Mouse (Mus musculus) intestine, embryonic 16.5 days (tissue): ENCODE measurements at regions not wholly inside any gene's neighbourhood (a gene's known extent, or its start where the extent isn't known, plus 50 kb on each side); places are given as distances from the start of the nearest gene placed in this dataset.
A peak's percentile ranks its signal among the peaks of the same experiment; 100 is the strongest.

ENCODE experiments used
- ATAC-seq: fragments of 200-750 bp; cut with Nextera tagmentation; 2 replicates; pipeline ENCODE4 v1.8.0; 2017; ENCODE audit warnings: moderate TSS enrichment, moderate library complexity
- H3K27ac ChIP-seq: fragments of 300-500 bp; sonication (generic); 2 replicates; pipeline ENCODE4 v1.5.1; 2014; ENCODE audit warnings: mild to moderate bottlenecking, low read length
- H3K27me3 ChIP-seq: fragments of 300-500 bp; sonication (generic); replicated peaks from 2 replicates; pipeline ENCODE4 v1.6.1; 2014; ENCODE audit warnings: low read length, control low read depth, mixed read lengths; ENCODE audit not compliant: control insufficient read depth, insufficient read depth
- H3K36me3 ChIP-seq: fragments of 300-500 bp; sonication (generic); 2 replicates; pipeline ENCODE4 v1.6.1; 2014; ENCODE audit warnings: low read length, control low read depth; ENCODE audit not compliant: control insufficient read depth, insufficient read depth
- H3K4me1 ChIP-seq: fragments of 300-500 bp; sonication (generic); 2 replicates; pipeline ENCODE4 v1.6.1; 2014; ENCODE audit warnings: low read length, control low read depth, mixed read lengths; ENCODE audit not compliant: control insufficient read depth, insufficient read depth
- H3K4me2 ChIP-seq: fragments of 300-500 bp; sonication (generic); 2 replicates; pipeline ENCODE4 v1.6.1; 2014; ENCODE audit warnings: low read depth, low read length, control low read depth
- H3K4me3 ChIP-seq: fragments of 300-500 bp; sonication (generic); 2 replicates; pipeline ENCODE4 v1.5.1; 2014; ENCODE audit warnings: mild to moderate bottlenecking, low read length
- H3K9ac ChIP-seq: fragments of 300-500 bp; sonication (generic); 2 replicates; pipeline ENCODE4 v1.6.1; 2014; ENCODE audit warnings: low read depth, low read length
- H3K9me3 ChIP-seq: fragments of 300-500 bp; sonication (generic); 2 replicates; pipeline ENCODE4 v1.6.1; 2016; ENCODE audit warnings: low read length, control low read depth; ENCODE audit not compliant: control insufficient read depth
- WGBS: fragments of 180-500 bp; shearing (Covaris S2); extraction: QIAGEN DNeasy Blood & Tissue Kit; methylation state at CpG from one replicate; pipeline ENCODE4 v1.1.7; 2014; 5-methylcytosine and 5-hydroxymethylcytosine counted together

DNA sequence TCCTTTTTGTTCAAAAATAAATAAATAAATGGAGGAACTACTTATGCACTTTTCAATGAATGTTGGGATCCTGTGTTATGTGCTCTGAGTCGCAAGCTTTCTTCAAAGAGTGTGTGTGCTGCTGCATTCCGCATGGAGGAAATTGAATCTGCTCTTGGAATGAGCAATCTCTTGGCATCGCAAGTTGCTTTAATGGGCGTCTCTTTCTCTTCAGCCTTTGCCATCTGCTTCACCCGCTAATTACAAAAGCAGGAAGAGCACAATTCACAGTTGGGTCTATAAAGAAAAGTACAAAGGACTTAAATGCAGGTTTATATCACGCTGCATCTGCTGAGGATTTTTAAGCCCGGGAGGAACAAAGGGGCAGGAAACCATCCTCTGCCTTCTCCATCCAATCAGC lies 272.5 kb upstream of the Lrig3 start:
- no peak for ATAC-seq

GRCm38 (mm10) chr10:125696159-125696558 lies 269.8 kb upstream of the Lrig3 start:
- no peak overlapping the region for H3K4me2 ChIP-seq
- no peaks in the 10 kb centered on the region for H3K9me3 ChIP-seq
- no peak overlapping the region for H3K4me3 ChIP-seq
- H3K4me1 ChIP-seq, result no peaks in the 10 kb centered on the region
- H3K27me3 ChIP-seq, result no peaks in the 10 kb centered on the region
- no peak for ATAC-seq
- WGBS, result 95% methylated on average over 5 of the region's 5 CpGs
- no peaks in the 10 kb centered on the region for H3K36me3 ChIP-seq
- no peak overlapping the region for H3K9ac ChIP-seq
- no peak overlapping the region for H3K27ac ChIP-seq

More for the DNA sequence above, 272.5 kb upstream of the Lrig3 start:
- no peak overlapping the region for H3K9ac ChIP-seq
- H3K4me2 ChIP-seq, result no peak overlapping the region
- no peak overlapping the region for H3K27ac ChIP-seq
- H3K36me3 ChIP-seq, result no peaks in the 10 kb centered on the region
- H3K4me3 ChIP-seq, result no peak overlapping the region
- H3K4me1 ChIP-seq, result no peaks in the 10 kb centered on the region
- H3K9me3 ChIP-seq, result no peaks in the 10 kb centered on the region
- 73% methylated on average over 7 of the region's 7 CpGs for WGBS
- H3K27me3 ChIP-seq, result no peaks in the 10 kb centered on the region

GRCm38 (mm10) chr10:125725077-125725680 lies 240.8 kb upstream of the Lrig3 start:
- ATAC-seq, result peak; percentile 91
- no peaks in the 10 kb centered on the region for H3K9me3 ChIP-seq
- no peaks in the 10 kb centered on the region for H3K36me3 ChIP-seq
- no peak overlapping the region for H3K27ac ChIP-seq
- H3K4me2 ChIP-seq, result no peak overlapping the region
- H3K4me3 ChIP-seq, result no peak overlapping the region
- 21% methylated on average over 18 of the region's 18 CpGs for WGBS
- H3K4me1 ChIP-seq, result no peaks in the 10 kb centered on the region
- H3K9ac ChIP-seq, result no peak overlapping the region
- no peaks in the 10 kb centered on the region for H3K27me3 ChIP-seq

GRCm38 (mm10) chr10:125725681-125726139 lies 240.3 kb upstream of the Lrig3 start:
- H3K4me1 ChIP-seq, result no peaks in the 10 kb centered on the region
- H3K9me3 ChIP-seq, result no peaks in the 10 kb centered on the region
- ATAC-seq, result peak; percentile 93
- H3K4me3 ChIP-seq, result no peak overlapping the region
- no peaks in the 10 kb centered on the region for H3K36me3 ChIP-seq
- H3K27me3 ChIP-seq, result no peaks in the 10 kb centered on the region
- H3K4me2 ChIP-seq, result peak overlapping the region; percentile 27; the same call in 1 of the 2 replicates
- peak overlapping the region; percentile 59; the same call in 1 of the 2 replicates for H3K27ac ChIP-seq
- H3K9ac ChIP-seq, result no peak overlapping the region
- 25% methylated on average over 7 of the region's 7 CpGs for WGBS

- Histone ChIP-seq H3K27ac (peak overlapping the region; percentile 27; the same call in 1 of the 2 replicates), H3K27me3 (no peaks in the 10 kb centered on the region), H3K9me3 (no peaks in the 10 kb centered on the region), H3K4me3 (no peak overlapping the region), H3K4me1 (no peaks in the 10 kb centered on the region), H3K9ac (no peak overlapping the region), H3K4me2 (no peak overlapping the region), H3K36me3 (no peaks in the 10 kb centered on the region)
- ATAC-seq, result no peak
- WGBS, result 57% methylated on average over 8 of the region's 8 CpGs
These were observed 239.4 kb upstream of the Lrig3 start for GRCm38 (mm10) chr10:125726546-125726945.

DNA sequence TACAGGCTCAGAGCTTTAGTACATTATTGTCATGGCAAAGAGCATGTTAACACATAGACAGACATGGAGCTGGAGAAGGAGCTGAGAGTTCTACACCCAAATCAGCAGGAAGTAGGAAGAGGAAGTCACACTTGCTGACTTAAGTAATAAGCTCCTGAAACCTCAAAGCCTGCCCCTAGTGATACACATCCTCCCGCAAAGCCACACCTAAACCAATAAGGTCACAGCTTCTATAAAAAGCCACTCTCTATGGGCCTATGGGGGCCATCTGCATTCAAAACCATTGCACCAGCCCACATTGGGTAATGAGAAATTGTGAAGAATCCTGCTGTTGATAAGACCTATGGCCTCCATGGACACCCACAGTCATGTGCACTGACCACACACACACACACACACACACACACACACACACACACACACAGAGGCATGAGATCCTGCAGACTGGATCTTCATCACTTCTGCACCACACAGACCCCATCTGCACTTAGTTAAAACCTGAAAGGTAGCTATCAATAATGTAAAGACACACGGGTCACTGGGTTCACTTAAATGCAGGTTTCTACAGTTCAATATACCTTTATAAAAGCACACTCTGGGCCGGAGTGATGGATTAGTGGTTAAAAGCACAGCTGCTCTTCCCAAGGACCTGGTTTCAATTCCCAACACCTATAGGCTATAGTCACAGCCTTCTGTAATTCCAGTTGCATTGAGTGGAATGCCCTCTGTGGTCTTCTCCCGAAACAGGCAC lies 230.0 kb upstream of the Lrig3 start:
- no peaks in the 10 kb centered on the region for H3K27me3 ChIP-seq
- no peaks in the 10 kb centered on the region for H3K36me3 ChIP-seq
- H3K9me3 ChIP-seq, result no peaks in the 10 kb centered on the region
- no peak overlapping the region for H3K4me2 ChIP-seq
- WGBS, result 83% methylated on average over 4 of the region's 4 CpGs
- no peak for ATAC-seq
- H3K4me1 ChIP-seq, result 0 out of 2 replicates have a peak, but pooled peaks cover 3% of the 10 kb centered on the region
- no peak overlapping the region for H3K4me3 ChIP-seq
- H3K27ac ChIP-seq, result no peak overlapping the region
- no peak overlapping the region for H3K9ac ChIP-seq

- ATAC-seq, result no peak
- no peak overlapping the region for H3K9ac ChIP-seq
- 0 out of 2 replicates have a peak overlapping the region, but pooled peaks have one; percentile 19 for H3K4me2 ChIP-seq
- no peak overlapping the region; the same call in 1 of the 2 replicates for H3K4me3 ChIP-seq
- no peaks in the 10 kb centered on the region for H3K9me3 ChIP-seq
- no peaks in the 10 kb centered on the region for H3K36me3 ChIP-seq
- WGBS, result 53% methylated on average over 6 of the region's 6 CpGs
- no peak overlapping the region; the same call in 1 of the 2 replicates for H3K27ac ChIP-seq
- peaks cover 8% of the 10 kb centered on the region for H3K4me1 ChIP-seq
- no peaks in the 10 kb centered on the region for H3K27me3 ChIP-seq
These were observed 222.8 kb upstream of the Lrig3 start for GRCm38 (mm10) chr10:125743181-125743580.

GRCm38 (mm10) chr10:125749031-125749585 lies 216.9 kb upstream of the Lrig3 start:
- Histone ChIP-seq H3K4me3 (no peak overlapping the region), H3K27me3 (no peaks in the 10 kb centered on the region), H3K9me3 (no peaks in the 10 kb centered on the region), H3K27ac (no peak overlapping the region), H3K4me2 (no peak overlapping the region), H3K4me1 (no peaks in the 10 kb centered on the region; the same call in 1 of the 2 replicates), H3K36me3 (no peaks in the 10 kb centered on the region), H3K9ac (no peak overlapping the region)
- no peak for ATAC-seq
- 63% methylated on average over 6 of the region's 6 CpGs for WGBS

GRCm38 (mm10) chr10:125752506-125753218 lies 213.3 kb upstream of the Lrig3 start:
- no peaks in the 10 kb centered on the region for H3K4me1 ChIP-seq
- H3K27ac ChIP-seq, result no peak overlapping the region
- 53% methylated on average over 10 of the region's 10 CpGs for WGBS
- H3K27me3 ChIP-seq, result no peaks in the 10 kb centered on the region
- no peak overlapping the region for H3K4me2 ChIP-seq
- no peak for ATAC-seq
- no peak overlapping the region for H3K4me3 ChIP-seq
- H3K36me3 ChIP-seq, result no peaks in the 10 kb centered on the region
- H3K9ac ChIP-seq, result no peak overlapping the region
- H3K9me3 ChIP-seq, result no peaks in the 10 kb centered on the region
